Mouse (Mus musculus) mature B cell (primary cell): ENCODE results near the gene Prss45.
"Not testable (repeated sequence)": the region's sequence is repeated elsewhere in the genome, so short reads cannot be mapped to it uniquely, and the experiment has no call there.

Source experiments
- in situ Hi-C: fragments of 300-500 bp; cut with MboI; formaldehyde crosslinking; loops from 2 replicates; pipeline ENCODE4 v1.14.3; 2019

Prss45 gene

GRCm38 (mm10) chr9:110834411-110834810 lies at the start of gene Prss45:
TSS of gene Prss45 (plus strand) at chr9:110834588.
- in situ Hi-C loops, result no loop called here

- in situ Hi-C loops, result no loop called here
Measured at GRCm38 (mm10) chr9:110788169-110788568, 46.2 kb upstream of the Prss45 start.

GRCm38 (mm10) chr9:110790462-110790861 lies 43.9 kb upstream of the Prss45 start:
- in situ Hi-C loops, result no loop called here

GRCm38 (mm10) chr9:110797013-110797412 lies 37.4 kb upstream of the Prss45 start:
- in situ Hi-C loops, result no loop called here

- in situ Hi-C loops, result no loop called here
Measured at GRCm38 (mm10) chr9:110797866-110798265, 36.5 kb upstream of the Prss45 start, which contains the start of gene Prss42. TSS of gene Prss42 (plus strand) at chr9:110798166.

GRCm38 (mm10) chr9:110800834-110801479 lies 33.4 kb upstream of the Prss45 start:
- in situ Hi-C loops, result no loop called here

- in situ Hi-C loops, result no loop called here
Measured at GRCm38 (mm10) chr9:110803294-110803693, 31.1 kb upstream of the Prss45 start.

- in situ Hi-C loops, result no loop called here
Measured at GRCm38 (mm10) chr9:110810051-110810450, 24.3 kb upstream of the Prss45 start.

- in situ Hi-C loops, result no loop called here
Measured at GRCm38 (mm10) chr9:110813789-110814188, 20.6 kb upstream of the Prss45 start, which contains the start of gene Prss44. TSS of gene Prss44 (plus strand) at chr9:110813994.

GRCm38 (mm10) chr9:110820546-110820945 lies 13.8 kb upstream of the Prss45 start:
- in situ Hi-C loops, result not testable (repeated sequence)

- in situ Hi-C loops, result no loop called here
Measured at GRCm38 (mm10) chr9:110821436-110821835, 13.0 kb upstream of the Prss45 start.

- in situ Hi-C loops, result no loop called here
Measured at GRCm38 (mm10) chr9:110825426-110825825, 9.0 kb upstream of the Prss45 start.

- in situ Hi-C loops, result no loop called here
Measured at GRCm38 (mm10) chr9:110825832-110826231, 8.6 kb upstream of the Prss45 start.

- in situ Hi-C loops, result no loop called here
Measured at GRCm38 (mm10) chr9:110826390-110826789, 8.0 kb upstream of the Prss45 start, which contains the start of gene Prss43. TSS of gene Prss43 (plus strand) at chr9:110826690.

GRCm38 (mm10) chr9:110833021-110833420 lies 1.4 kb upstream of the Prss45 start:
- in situ Hi-C loops, result no loop called here

GRCm38 (mm10) chr9:110834961-110835360 lies 573 bp downstream of the Prss45 start:
- in situ Hi-C loops, result no loop called here

- in situ Hi-C loops, result no loop called here
Measured at GRCm38 (mm10) chr9:110836112-110836511, 1.7 kb downstream of the Prss45 start.

- in situ Hi-C loops, result no loop called here
Measured at GRCm38 (mm10) chr9:110840905-110841304, 6.5 kb downstream of the Prss45 start.

GRCm38 (mm10) chr9:110841438-110841837 lies 7.0 kb downstream of the Prss45 start:
- in situ Hi-C loops, result no loop called here

- in situ Hi-C loops, result no loop called here
Measured at GRCm38 (mm10) chr9:110844206-110844605, 9.8 kb downstream of the Prss45 start, which contains the start of gene Prss46. TSS of gene Prss46 (plus strand) at chr9:110844506.

GRCm38 (mm10) chr9:110849162-110849561 lies 14.8 kb downstream of the Prss45 start:
- in situ Hi-C loops, result no loop called here

GRCm38 (mm10) chr9:110855903-110856302 lies 21.5 kb downstream of the Prss45 start:
- in situ Hi-C loops, result no loop called here

GRCm38 (mm10) chr9:110856920-110857319 lies 22.5 kb downstream of the Prss45 start:
- in situ Hi-C loops, result no loop called here
